Comparison of ENCODE assay signal across 9 mouse cellular contexts in genomic region chr8:125870179-125870702, GRCm38 (mm10). TPM values are rescaled to one million over a fixed set of nuclear protein-coding genes. Genes with fewer than 3 reads are reported as not detected.
A peak's percentile ranks its signal among the peaks of the same experiment; 100 is the strongest.
DNase-seq lines count a peak whose midpoint lies in the region; ATAC-seq lines count a peak whose summit lies in the region.
"Had no signal": no experiment of that assay in that cellular context is flagged by ENCODE, and none has a peak within 500 bp of the region (broad histone marks: within the 10 kb centered on the region; RNA-seq: fewer than 3 reads in every experiment).

No protein-coding gene starts in this region.

- 0 out of 2 replicates have a peak, but pooled peaks cover 4% of the 10 kb centered on the region for H3K27me3 ChIP-seq in liver, embryonic 12.5 days (replicated peaks)
- no peaks in the 10 kb centered on the region for H3K27me3 ChIP-seq in forebrain, embryonic 11.5 days (ENCODE audit: control insufficient read depth, insufficient read depth, low read length)
- H3K27me3 ChIP-seq in hindbrain, embryonic 12.5 days, result no peaks in the 10 kb centered on the region; the same call in 1 of the 2 replicates
- H3K27me3 ChIP-seq in midbrain, embryonic 14.5 days (ENCODE audit: control insufficient read depth, insufficient read depth, low read length), result no peaks in the 10 kb centered on the region

- no peak overlapping the region for H3K4me3 ChIP-seq in liver, embryonic 12.5 days
- no peak overlapping the region for H3K4me3 ChIP-seq in forebrain, embryonic 11.5 days (ENCODE audit: low read depth, low read length)
- no peak overlapping the region for H3K4me3 ChIP-seq in hindbrain, embryonic 12.5 days
- H3K4me3 ChIP-seq in midbrain, embryonic 14.5 days (replicated peaks; ENCODE audit: low read depth, low read length), result no peak overlapping the region

- H3K4me1 ChIP-seq in liver, embryonic 12.5 days, result peaks cover 31% of the 10 kb centered on the region
- no peaks in the 10 kb centered on the region; the same call in 1 of the 2 replicates for H3K4me1 ChIP-seq in forebrain, embryonic 11.5 days (replicated peaks; ENCODE audit: control insufficient read depth, insufficient read depth, low read length)
- H3K4me1 ChIP-seq in hindbrain, embryonic 12.5 days, result peaks cover 13% of the 10 kb centered on the region
- peaks cover 12% of the 10 kb centered on the region for H3K4me1 ChIP-seq in midbrain, embryonic 14.5 days (ENCODE audit: control insufficient read depth, insufficient read depth, low read length)

- peak overlapping the region; percentile 50 for H3K4me2 ChIP-seq in liver, embryonic 12.5 days
- no peak overlapping the region for H3K4me2 ChIP-seq in forebrain, embryonic 11.5 days (ENCODE audit: low read depth, low read length, severe bottlenecking)
- 0 out of 2 replicates have a peak overlapping the region, but pooled peaks have one; percentile 3 for H3K4me2 ChIP-seq in hindbrain, embryonic 12.5 days (replicated peaks)
- H3K4me2 ChIP-seq in midbrain, embryonic 14.5 days (ENCODE audit: low read length), result no peak overlapping the region

- H3K9ac ChIP-seq in liver, embryonic 12.5 days, result no peak overlapping the region; the same call in 1 of the 2 replicates
- H3K9ac ChIP-seq in forebrain, embryonic 11.5 days (ENCODE audit: low read length), result no peak overlapping the region
- peak overlapping the region; percentile 10; the same call in 1 of the 2 replicates for H3K9ac ChIP-seq in hindbrain, embryonic 12.5 days
- H3K9ac ChIP-seq in midbrain, embryonic 14.5 days (replicated peaks; ENCODE audit: low read length), result no peak overlapping the region

- 21% methylated on average over 6 of the region's 6 CpGs for WGBS in liver, embryonic 12.5 days (ENCODE audit: insufficient replicate concordance)
- 45% methylated on average over 6 of the region's 6 CpGs for WGBS in forebrain, embryonic 11.5 days
- 37% methylated on average over 6 of the region's 6 CpGs for WGBS in hindbrain, embryonic 12.5 days
- 29% methylated on average over 6 of the region's 6 CpGs for WGBS in midbrain, embryonic 14.5 days

- H3K36me3 ChIP-seq in liver, embryonic 12.5 days, result no peaks in the 10 kb centered on the region
- H3K36me3 ChIP-seq in forebrain, embryonic 11.5 days (ENCODE audit: control insufficient read depth, insufficient read depth, low read length), result no peaks in the 10 kb centered on the region
- no peaks in the 10 kb centered on the region for H3K36me3 ChIP-seq in hindbrain, embryonic 12.5 days
- H3K36me3 ChIP-seq in midbrain, embryonic 14.5 days (ENCODE audit: control insufficient read depth, insufficient read depth, low read length), result peaks cover 13% of the 10 kb centered on the region

- no peaks in the 10 kb centered on the region for H3K9me3 ChIP-seq in liver, embryonic 12.5 days (replicated peaks)
- H3K9me3 ChIP-seq in forebrain, embryonic 11.5 days (ENCODE audit: control insufficient read depth, low read length), result no peaks in the 10 kb centered on the region
- no peaks in the 10 kb centered on the region for H3K9me3 ChIP-seq in hindbrain, embryonic 12.5 days (replicated peaks)
- H3K9me3 ChIP-seq in midbrain, embryonic 14.5 days (ENCODE audit: control insufficient read depth, low read length), result no peaks in the 10 kb centered on the region

- 0 out of 2 replicates have a peak overlapping the region, but pooled peaks have one; percentile 0 for H3K27ac ChIP-seq in liver, embryonic 12.5 days
- no peak overlapping the region for H3K27ac ChIP-seq in forebrain, embryonic 11.5 days (ENCODE audit: low read depth, low read length)
- H3K27ac ChIP-seq in hindbrain, embryonic 12.5 days, result 0 out of 2 replicates have a peak overlapping the region, but pooled peaks have one; percentile 42
- H3K27ac ChIP-seq in midbrain, embryonic 14.5 days (replicated peaks; ENCODE audit: low read depth, low read length), result peak overlapping the region; percentile 62
- H3K27ac ChIP-seq: macrophage had no signal

- intact Hi-C loops in left cerebral cortex, postnatal 4 days (cut with DNase I), result loop anchor here (5.0 kb wide), 1 partner anchor 298 kb away; no protein-coding TSS in a partner anchor

- ATAC-seq in liver, embryonic 12.5 days, result no peak
- ATAC-seq in forebrain, embryonic 11.5 days (replicated peaks; ENCODE audit: low FRiP score), result peak; percentile 63
- ATAC-seq in hindbrain, embryonic 12.5 days (ENCODE audit: low FRiP score), result peak; percentile 57
- peak; percentile 47; the same call in 1 of the 2 replicates for ATAC-seq in midbrain, embryonic 14.5 days (ENCODE audit: low FRiP score, low TSS enrichment)

- no peak for DNase-seq in liver
- DNase-seq in forebrain, embryonic 11.5 days (ENCODE audit: low spot score), result no peak
- no peak for DNase-seq in midbrain, embryonic 14.5 days
- no peak for DNase-seq in left cerebral cortex, postnatal 4 days
- no peak for DNase-seq in gastrocnemius, postnatal 10 days

RNA-seq across cellular contexts. Expression of gene Pcnx2, which starts 27.9 kb away (rescaled TPM):
- 0.38 and 0.53 TPM in 2 replicates for polyA plus RNA-seq in liver, embryonic 12.5 days (2016; fragmentation: Nextera tagmentation; extraction: Ambion mirVana)
- 0.48 and 0.60 TPM in 2 replicates for polyA plus RNA-seq in forebrain, embryonic 11.5 days (2014; fragmentation: Nextera tagmentation; extraction: Ambion mirVana)
- polyA plus RNA-seq in hindbrain, embryonic 12.5 days (2016; fragmentation: Nextera tagmentation; extraction: Ambion mirVana), result 1.1 and 1.4 TPM in 2 replicates
- polyA plus RNA-seq in midbrain, embryonic 14.5 days (2014; fragmentation: Nextera tagmentation; extraction: Ambion mirVana), result 3.9 and 4.5 TPM in 2 replicates
- total RNA-seq in left cerebral cortex, postnatal 4 days (2021), result 10 to 100 TPM; 27.4 to 31.1 TPM
- total RNA-seq in gastrocnemius, postnatal 10 days (2021), result under 1 TPM; 0.45 to 0.59 TPM
- polyA plus RNA-seq: limb, embryonic 11.5 days; macrophage had no signal

RNA-seq across cellular contexts. Expression of gene Map3k21, which starts 40.0 kb away (rescaled TPM):
- 0.02 and 0.07 TPM in 2 replicates for polyA plus RNA-seq in liver, embryonic 12.5 days (2016; fragmentation: Nextera tagmentation; extraction: Ambion mirVana)
- 0.08 TPM in 1 of 2 replicates, not detected in the other for polyA plus RNA-seq in forebrain, embryonic 11.5 days (2014; fragmentation: Nextera tagmentation; extraction: Ambion mirVana)
- polyA plus RNA-seq in hindbrain, embryonic 12.5 days (2016; fragmentation: Nextera tagmentation; extraction: Ambion mirVana), result 0.08 and 0.31 TPM in 2 replicates
- polyA plus RNA-seq in midbrain, embryonic 14.5 days (2014; fragmentation: Nextera tagmentation; extraction: Ambion mirVana), result 0.63 and 0.90 TPM in 2 replicates
- total RNA-seq in left cerebral cortex, postnatal 4 days (2021), result 1 to 10 TPM; 3.6 to 3.8 TPM
- under 1 TPM; 0.21 to 0.41 TPM for total RNA-seq in gastrocnemius, postnatal 10 days (2021)
- polyA plus RNA-seq: limb, embryonic 11.5 days; macrophage had no signal

Comparison
In these comparisons a context has a peak if more than half of its experiments do, and no peak if none do; other contexts are left out.
1. H3K4me2 ChIP-seq: peak in liver, embryonic 12.5 days (single experiment) and hindbrain, embryonic 12.5 days (single experiment); none in forebrain, embryonic 11.5 days (single experiment) and midbrain, embryonic 14.5 days (single experiment).